Mouse (Mus musculus) midbrain, embryonic 15.5 days (tissue): Measurements from ENCODE around the gene Mcrip2. TPM values are rescaled to one million over a fixed set of nuclear protein-coding genes. Genes with fewer than 3 reads are reported as not detected.
A peak's percentile ranks its signal among the peaks of the same experiment; 100 is the strongest.

Experiments used
- ATAC-seq: fragments of 200-750 bp; cut with Nextera tagmentation; replicated peaks from 2 replicates; pipeline ENCODE4 v1.8.0; 2017; ENCODE audit warnings: moderate TSS enrichment
- H3K27ac ChIP-seq: fragments of 300-500 bp; sonication (generic); 2 replicates; pipeline ENCODE4 v1.5.1; 2015; ENCODE audit warnings: mild to moderate bottlenecking, inconsistent platforms
- H3K27me3 ChIP-seq: fragments of 300-500 bp; sonication (generic); replicated peaks from 2 replicates; pipeline ENCODE4 v1.6.1; 2015; ENCODE audit warnings: inconsistent platforms
- H3K36me3 ChIP-seq: fragments of 300-500 bp; sonication (generic); replicated peaks from 2 replicates; pipeline ENCODE4 v1.6.1; 2015; ENCODE audit warnings: inconsistent platforms
- H3K4me1 ChIP-seq: fragments of 300-500 bp; sonication (generic); 2 replicates; pipeline ENCODE4 v1.6.1; 2015; ENCODE audit warnings: inconsistent platforms
- H3K4me2 ChIP-seq: fragments of 300-500 bp; sonication (generic); 2 replicates; pipeline ENCODE4 v1.6.1; 2015; ENCODE audit warnings: inconsistent platforms, mild to moderate bottlenecking, moderate library complexity
- H3K4me3 ChIP-seq: fragments of 300-500 bp; sonication (generic); 2 replicates; pipeline ENCODE4 v1.5.1; 2015; ENCODE audit warnings: mild to moderate bottlenecking, inconsistent platforms
- H3K9ac ChIP-seq: fragments of 300-500 bp; sonication (generic); 2 replicates; pipeline ENCODE4 v1.6.1; 2015; ENCODE audit warnings: mild to moderate bottlenecking, inconsistent platforms
- H3K9me3 ChIP-seq: fragments of 300-500 bp; sonication (generic); 2 replicates; pipeline ENCODE4 v1.6.1; 2016; ENCODE audit warnings: inconsistent platforms
- WGBS: fragments of 180-500 bp; shearing (Covaris S2); methylation state at CpG from one replicate; pipeline ENCODE4 v1.1.7; 2015; ENCODE audit warnings: mixed read lengths; 5-methylcytosine and 5-hydroxymethylcytosine counted together
- polyA plus RNA-seq: library from polyadenylated mRNA; unstranded; fragments of >200 nt; fragmentation: Nextera tagmentation; extraction: Ambion mirVana; gene quantifications from 2 replicates; pipeline ENCODE4 v1.2.1, GENCODE M21; 2015

The Mcrip2 gene
- polyA plus RNA-seq = 18.5 and 19.8 TPM in 2 replicates

- Histone ChIP-seq H3K4me2 (peak within 1 kb of the TSS; percentile 98), H3K27me3 (no peaks in the 10 kb centered on the region), H3K36me3 (no peaks in the 10 kb centered on the region), H3K9ac (peak within 1 kb of the TSS; percentile 67), H3K27ac (peak within 1 kb of the TSS; percentile 69), H3K4me1 (peaks cover 15% of the 10 kb centered on the region), H3K4me3 (peak within 1 kb of the TSS; percentile 79), H3K9me3 (no peaks in the 10 kb centered on the region)
- ATAC-seq = peak; percentile 83
- WGBS = under 1% methylated on average over 24 of the region's 24 CpGs
Observed at GRCm38 (mm10) chr17:25868601-25869191, at the start of gene Mcrip2. Gene Mcrip2 (minus strand): TSS chr17:25868764.

- Histone ChIP-seq H3K9ac (peak overlapping the region; percentile 84), H3K4me1 (peaks cover 23% of the 10 kb centered on the region), H3K4me3 (peak overlapping the region; percentile 97), H3K9me3 (no peaks in the 10 kb centered on the region), H3K36me3 (no peaks in the 10 kb centered on the region), H3K27ac (no peak overlapping the region), H3K4me2 (peak overlapping the region; percentile 81), H3K27me3 (no peaks in the 10 kb centered on the region)
- no peak for ATAC-seq
- 86% methylated on average over 9 of the region's 9 CpGs for WGBS
Observed at GRCm38 (mm10) chr17:25918037-25918750, 49.6 kb upstream of the Mcrip2 start.

DNA sequence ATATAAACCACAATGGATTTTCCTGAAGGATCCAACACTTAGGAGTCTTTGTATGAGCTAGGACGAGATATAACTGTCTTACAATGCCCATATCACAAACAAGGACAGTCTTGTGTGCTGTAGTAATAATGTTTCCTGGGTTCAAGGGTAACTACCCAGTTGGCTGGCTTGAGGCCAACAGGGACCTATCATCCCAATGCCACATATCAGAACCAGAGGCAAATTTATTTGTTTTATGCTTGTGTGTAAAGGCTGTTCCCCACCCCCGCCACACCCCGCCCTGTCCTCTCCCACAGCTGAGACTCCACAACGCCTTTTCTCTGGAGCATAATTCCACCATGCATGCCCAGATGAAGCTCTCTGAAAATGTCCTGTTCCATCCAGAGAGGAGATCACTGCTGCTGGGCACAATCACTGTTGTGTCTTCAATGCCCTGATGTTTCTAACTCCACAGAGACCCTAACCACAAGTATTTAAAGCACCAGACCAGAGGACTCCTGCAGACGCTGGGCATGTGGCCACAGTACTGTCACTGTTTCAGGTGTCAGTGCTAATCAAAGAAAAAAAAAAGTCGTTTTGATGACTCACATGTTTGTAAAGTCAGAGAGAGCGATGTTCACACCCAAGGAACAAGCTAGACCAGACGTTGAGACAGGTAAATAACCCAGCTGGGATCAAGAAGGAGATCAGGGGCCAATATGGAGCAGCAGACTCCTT, 48.5 kb upstream of the Mcrip2 start:
- Histone ChIP-seq H3K36me3 (no peaks in the 10 kb centered on the region), H3K4me3 (peak overlapping the region; percentile 97; the same call in 1 of the 2 replicates), H3K9ac (no peak overlapping the region), H3K4me2 (no peak overlapping the region), H3K4me1 (peaks cover 23% of the 10 kb centered on the region), H3K27me3 (no peaks in the 10 kb centered on the region), H3K27ac (no peak overlapping the region), H3K9me3 (no peaks in the 10 kb centered on the region)
- 90% methylated on average over 8 of the region's 8 CpGs for WGBS
- ATAC-seq = no peak

DNA sequence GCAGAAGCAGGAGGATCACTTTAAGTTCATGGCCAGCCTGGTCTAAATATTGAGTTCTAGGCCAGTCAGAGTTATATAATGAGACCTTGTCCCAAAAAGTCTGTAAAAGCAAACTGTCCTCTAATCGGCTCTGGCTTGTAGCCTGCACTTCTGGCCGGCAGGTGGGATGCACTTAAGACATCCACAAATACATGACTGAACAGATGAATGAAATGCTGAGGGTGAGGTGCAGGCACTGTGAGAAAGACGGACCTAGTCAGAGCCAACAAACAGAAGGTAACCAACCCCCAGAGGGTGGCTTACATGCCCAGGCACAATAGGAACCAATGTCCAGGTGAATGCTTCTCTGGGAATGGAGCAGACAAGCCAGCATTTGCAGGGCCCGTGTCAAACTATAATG, 45.7 kb upstream of the Mcrip2 start:
- Histone ChIP-seq H3K9ac (no peak overlapping the region), H3K36me3 (no peaks in the 10 kb centered on the region), H3K4me2 (no peak overlapping the region), H3K4me3 (no peak overlapping the region), H3K9me3 (no peaks in the 10 kb centered on the region), H3K27me3 (no peaks in the 10 kb centered on the region), H3K4me1 (peaks cover 23% of the 10 kb centered on the region), H3K27ac (no peak overlapping the region)
- 87% methylated on average over 4 of the region's 4 CpGs for WGBS
- ATAC-seq = no peak

DNA sequence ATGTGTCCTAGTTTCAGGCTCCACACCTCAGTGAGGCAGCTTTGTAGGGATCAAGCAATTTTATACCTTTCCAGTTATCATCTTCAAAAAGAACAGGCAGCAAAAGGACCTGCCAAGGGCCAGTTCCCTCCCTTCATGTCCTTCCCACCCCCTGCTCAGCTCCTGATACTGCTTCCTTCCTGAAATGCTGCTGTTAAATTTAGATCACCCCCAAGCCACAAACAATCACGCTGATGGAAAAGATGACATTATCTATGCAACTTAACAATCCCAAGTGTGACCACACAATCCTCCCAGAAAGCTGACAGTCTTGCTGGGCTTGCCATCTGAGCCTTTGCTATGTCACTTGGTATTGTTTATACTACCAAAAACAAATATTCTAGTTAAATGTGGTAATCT, 45.3 kb upstream of the Mcrip2 start:
- Histone ChIP-seq H3K9ac (no peak overlapping the region), H3K36me3 (no peaks in the 10 kb centered on the region), H3K4me2 (no peak overlapping the region), H3K4me1 (peaks cover 22% of the 10 kb centered on the region), H3K27me3 (no peaks in the 10 kb centered on the region), H3K27ac (no peak overlapping the region), H3K9me3 (no peaks in the 10 kb centered on the region), H3K4me3 (no peak overlapping the region)
- no peak for ATAC-seq
- 88% methylated on average over 1 of the region's 1 CpGs for WGBS

DNA sequence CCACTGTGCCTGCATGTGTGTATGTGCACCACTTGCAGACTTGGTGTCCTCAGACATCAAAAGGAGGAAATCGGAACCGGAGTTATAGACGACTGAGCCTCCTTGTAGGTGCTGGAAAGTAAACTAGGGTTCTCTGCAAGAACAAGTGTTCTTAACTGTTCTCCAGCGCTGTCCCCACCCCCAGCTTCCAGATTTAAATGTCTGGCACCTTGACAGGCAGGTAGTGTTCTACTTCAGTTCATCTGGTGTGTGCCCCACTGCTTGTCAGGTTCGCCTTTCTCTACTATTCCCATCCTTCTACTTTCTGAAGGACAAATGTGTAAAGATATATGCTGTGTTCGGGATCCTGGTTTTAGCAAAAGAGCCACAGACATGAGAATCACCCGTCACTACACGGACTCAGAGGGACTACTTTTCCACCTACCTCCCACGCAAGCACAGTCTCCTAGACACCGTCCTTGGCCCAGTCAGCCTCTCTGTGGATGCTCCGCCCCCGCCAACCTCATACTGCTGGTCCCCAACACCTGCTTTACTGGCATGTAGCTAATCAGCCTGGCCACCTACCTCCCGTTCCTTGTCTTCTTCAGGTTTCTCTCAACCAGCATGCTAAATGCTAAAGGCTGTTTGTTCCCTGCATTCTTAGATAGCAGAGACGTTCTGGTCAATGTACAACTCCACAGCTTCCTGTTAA, 44.8 kb upstream of the Mcrip2 start:
- WGBS = 89% methylated on average over 14 of the region's 14 CpGs
- no peak for ATAC-seq

GRCm38 (mm10) chr17:25911816-25912215, 43.3 kb upstream of the Mcrip2 start:
- H3K9me3 ChIP-seq = no peaks in the 10 kb centered on the region
- H3K27me3 ChIP-seq = no peaks in the 10 kb centered on the region
- peaks cover 1% of the 10 kb centered on the region; the same call in 1 of the 2 replicates for H3K4me1 ChIP-seq
- 96% methylated on average over 4 of the region's 4 CpGs for whole genome bisulfite sequencing
- H3K9ac ChIP-seq = no peak overlapping the region
- H3K4me2 ChIP-seq = no peak overlapping the region
- no peak overlapping the region for H3K4me3 ChIP-seq
- ATAC-seq = no peak
- H3K36me3 ChIP-seq = no peaks in the 10 kb centered on the region
- no peak overlapping the region for H3K27ac ChIP-seq

More for the DNA sequence above, 44.8 kb upstream of the Mcrip2 start:
- no peak overlapping the region for H3K9ac ChIP-seq
- H3K4me2 ChIP-seq = no peak overlapping the region
- no peak overlapping the region for H3K27ac ChIP-seq
- peaks cover 16% of the 10 kb centered on the region for H3K4me1 ChIP-seq
- H3K4me3 ChIP-seq = no peak overlapping the region
- no peaks in the 10 kb centered on the region for H3K9me3 ChIP-seq
- no peaks in the 10 kb centered on the region for H3K36me3 ChIP-seq
- H3K27me3 ChIP-seq = no peaks in the 10 kb centered on the region

- no peaks in the 10 kb centered on the region for H3K27me3 ChIP-seq
- H3K4me3 ChIP-seq = no peak overlapping the region
- H3K27ac ChIP-seq = no peak overlapping the region
- no peak overlapping the region for H3K9ac ChIP-seq
- H3K4me2 ChIP-seq = no peak overlapping the region
- no peaks in the 10 kb centered on the region for H3K36me3 ChIP-seq
- ATAC-seq = no peak
- H3K9me3 ChIP-seq = no peaks in the 10 kb centered on the region
- 93% methylated on average over 2 of the region's 2 CpGs for WGBS
- H3K4me1 ChIP-seq = no peaks in the 10 kb centered on the region
Observed at GRCm38 (mm10) chr17:25907640-25908039, 39.1 kb upstream of the Mcrip2 start.

- H3K9ac ChIP-seq = no peak overlapping the region
- H3K36me3 ChIP-seq = no peaks in the 10 kb centered on the region
- H3K27me3 ChIP-seq = no peaks in the 10 kb centered on the region
- WGBS = 88% methylated on average over 3 of the region's 3 CpGs
- no peak overlapping the region for H3K4me2 ChIP-seq
- no peaks in the 10 kb centered on the region for H3K4me1 ChIP-seq
- H3K27ac ChIP-seq = no peak overlapping the region
- no peaks in the 10 kb centered on the region for H3K9me3 ChIP-seq
- ATAC-seq = no peak
- H3K4me3 ChIP-seq = no peak overlapping the region
Observed at GRCm38 (mm10) chr17:25903061-25903460, 34.5 kb upstream of the Mcrip2 start.

DNA sequence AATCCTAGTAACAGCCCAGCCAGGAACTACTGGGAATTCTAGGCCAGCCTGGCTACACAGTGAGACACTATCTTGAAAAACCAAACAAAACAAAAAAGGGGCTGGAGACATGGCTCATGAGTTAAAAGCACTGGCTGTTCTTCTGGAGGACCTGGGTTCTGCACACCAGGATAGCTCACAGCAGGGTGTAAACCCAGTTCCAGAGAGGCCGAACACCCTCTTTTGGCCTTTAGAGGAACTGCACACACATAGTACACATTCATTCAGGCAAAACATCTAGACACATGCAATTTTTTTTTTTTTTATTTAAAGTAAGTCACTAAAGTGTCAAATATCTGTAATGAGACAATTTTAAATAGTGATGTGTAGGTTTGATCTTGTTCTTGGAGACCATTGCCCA, 31.6 kb upstream of the Mcrip2 start:
- ATAC-seq = no peak
- H3K27me3 ChIP-seq = no peaks in the 10 kb centered on the region
- no peaks in the 10 kb centered on the region for H3K36me3 ChIP-seq
- H3K9me3 ChIP-seq = no peaks in the 10 kb centered on the region
- H3K9ac ChIP-seq = no peak overlapping the region
- no peak overlapping the region for H3K27ac ChIP-seq
- 91% methylated on average over 1 of the region's 1 CpGs for WGBS
- H3K4me2 ChIP-seq = no peak overlapping the region
- H3K4me3 ChIP-seq = no peak overlapping the region
- H3K4me1 ChIP-seq = peaks cover 2% of the 10 kb centered on the region; the same call in 1 of the 2 replicates

DNA sequence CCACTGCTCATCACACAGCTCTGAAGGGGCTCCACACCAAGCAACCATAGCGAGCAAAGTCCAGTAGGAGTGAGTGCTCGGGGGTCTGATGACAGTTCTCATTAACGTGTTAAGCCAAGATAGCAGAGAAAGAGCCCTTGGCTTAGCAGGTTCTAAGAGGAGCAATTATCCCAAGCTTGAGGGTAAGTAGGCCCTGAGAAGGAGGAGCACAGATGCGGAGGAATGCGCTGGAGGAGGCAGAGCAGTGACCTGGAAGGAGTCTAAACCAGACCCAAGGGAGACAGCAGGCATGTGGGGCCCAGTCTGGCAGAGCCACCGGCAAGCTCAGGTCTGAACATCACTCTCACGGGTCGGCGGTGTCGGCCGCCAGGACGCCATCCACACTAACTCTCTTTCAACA, 27.3 kb upstream of the Mcrip2 start:
- H3K9me3 ChIP-seq = no peaks in the 10 kb centered on the region
- H3K27me3 ChIP-seq = no peaks in the 10 kb centered on the region
- no peak overlapping the region for H3K4me3 ChIP-seq
- H3K9ac ChIP-seq = no peak overlapping the region
- H3K4me1 ChIP-seq = peaks cover 9% of the 10 kb centered on the region
- no peak overlapping the region for H3K27ac ChIP-seq
- H3K4me2 ChIP-seq = no peak overlapping the region
- WGBS = 58% methylated on average over 12 of the region's 12 CpGs
- H3K36me3 ChIP-seq = no peaks in the 10 kb centered on the region
- no peak for ATAC-seq

DNA sequence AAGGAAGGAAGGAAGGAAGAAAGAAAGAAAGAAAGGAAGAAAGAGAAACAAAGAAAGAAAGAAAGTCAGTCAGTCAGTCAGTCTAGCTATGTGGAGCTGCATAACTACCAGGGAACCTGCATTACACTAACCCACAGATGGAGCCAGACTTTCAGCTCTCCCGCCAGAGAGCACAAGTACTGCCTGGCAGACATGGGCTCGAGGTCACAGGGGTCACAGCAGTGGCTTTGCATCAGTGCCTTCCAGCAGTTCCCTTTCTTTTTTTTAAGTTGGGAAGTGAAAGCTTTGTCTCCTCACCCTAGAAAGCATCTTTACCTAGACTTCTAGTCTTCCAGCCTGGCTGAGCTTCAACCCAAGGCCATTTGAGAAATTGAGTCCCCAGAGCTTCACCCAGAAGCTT, 26.9 kb upstream of the Mcrip2 start:
- Histone ChIP-seq H3K27me3 (no peaks in the 10 kb centered on the region), H3K9ac (no peak overlapping the region), H3K36me3 (0 out of 2 replicates have a peak, but pooled peaks cover under 1% of the 10 kb centered on the region), H3K27ac (no peak overlapping the region), H3K4me1 (peaks cover 9% of the 10 kb centered on the region), H3K9me3 (no peaks in the 10 kb centered on the region), H3K4me2 (no peak overlapping the region), H3K4me3 (no peak overlapping the region)
- 25% methylated on average over 2 of the region's 2 CpGs for WGBS
- no peak for ATAC-seq
